Mouse (Mus musculus) kidney, adult 2 months (tissue): ENCODE measurements around the gene Orm3. TPM values are rescaled to one million over a fixed set of nuclear protein-coding genes. Genes with fewer than 3 reads are reported as not detected.
"Not testable (repeated sequence)": the region's sequence is repeated elsewhere in the genome, so short reads cannot be mapped to it uniquely, and the experiment has no call there.

ENCODE experiments used
- DNase-seq: peaks from one replicate; pipeline ENCODE4 v3.0.0; 2021
- H3K27ac ChIP-seq: fragments of 200-500 bp; 2 replicates; pipeline ENCODE4 v1.5.1; 2012; ENCODE audit warnings: low read depth, low read length, control low read depth, inconsistent platforms; ENCODE audit not compliant: insufficient read depth
- H3K27me3 ChIP-seq: fragments of 200-500 bp; replicated peaks from 2 replicates; pipeline ENCODE4 v1.6.1; 2012; ENCODE audit warnings: mild to moderate bottlenecking, moderate library complexity, low read length, inconsistent platforms; ENCODE audit not compliant: control insufficient read depth, insufficient read depth
- H3K36me3 ChIP-seq: fragments of 200-500 bp; 2 replicates; pipeline ENCODE4 v1.6.1; 2012; ENCODE audit warnings: mild to moderate bottlenecking, moderate library complexity, low read length, inconsistent platforms; ENCODE audit not compliant: control insufficient read depth, insufficient read depth
- H3K4me1 ChIP-seq: fragments of 200-500 bp; 2 replicates; pipeline ENCODE4 v1.6.1; 2011; ENCODE audit warnings: low read length; ENCODE audit not compliant: control insufficient read depth, insufficient read depth
- H3K4me3 ChIP-seq: fragments of 200-500 bp; 2 replicates; pipeline ENCODE4 v1.5.1; 2011; ENCODE audit warnings: mild to moderate bottlenecking, low read depth, low read length, control low read depth; ENCODE audit not compliant: insufficient read depth
- CTCF ChIP-seq: fragments of 200-500 bp; conservative IDR thresholded peaks from 2 replicates; pipeline ENCODE4 v1.5.1; 2011; ENCODE audit warnings: low read depth, mild to moderate bottlenecking, control low read depth, low read length, moderate library complexity, mixed read lengths; ENCODE audit not compliant: insufficient read depth, insufficient read length
- POLR2A ChIP-seq: fragments of 200-500 bp; IDR thresholded peaks from one replicate; pipeline ENCODE4 v1.6.1; 2011; ENCODE audit warnings: low read depth, low read length, control low read depth
- WGBS: fragments of 180-500 bp; shearing (Covaris S2); methylation state at CpG from one replicate; pipeline ENCODE4 v1.1.7; 2018; 5-methylcytosine and 5-hydroxymethylcytosine counted together
- polyA plus RNA-seq: library from polyadenylated mRNA; depleted of rRNA; stranded (reverse); fragments of >200 nt; gene quantifications from 2 replicates; pipeline ENCODE4 v1.2.3, GENCODE M21; 2012

Orm3 gene
- polyA plus RNA-seq, 1 experiment = 0.14 TPM

- 50% methylated on average over 9 of the region's 9 CpGs for WGBS
- Histone ChIP-seq H3K27ac (no peak overlapping the region), H3K36me3 (no peaks in the 10 kb centered on the region), H3K4me1 (no peaks in the 10 kb centered on the region), H3K27me3 (no peaks in the 10 kb centered on the region), H3K4me3 (no peak overlapping the region)
- TF ChIP-seq POLR2A (no peak), CTCF (no peak)
- peak; percentile 26 for DNase-seq
Measured at GRCm38 (mm10) chr4:63316076-63316746, 39.8 kb upstream of the Orm3 start.

- H3K36me3 ChIP-seq, H3K4me3 ChIP-seq, H3K27me3 ChIP-seq, H3K4me1 ChIP-seq, H3K27ac ChIP-seq: not testable (repeated sequence)
- TF ChIP-seq CTCF = peak; percentile 62
- DNase-seq = peak; percentile 45
- 33% methylated on average over 3 of the region's 3 CpGs for WGBS
Measured at GRCm38 (mm10) chr4:63319566-63319965, 36.4 kb upstream of the Orm3 start.

- Histone ChIP-seq H3K36me3 (no peaks in the 10 kb centered on the region), H3K27ac (no peak overlapping the region), H3K27me3 (no peaks in the 10 kb centered on the region), H3K4me1 (no peaks in the 10 kb centered on the region), H3K4me3 (no peak overlapping the region)
- TF ChIP-seq CTCF = no peak
- no peak for TF ChIP-seq POLR2A
- DNase-seq = no peak
- WGBS = 82% methylated on average over 8 of the region's 8 CpGs
Measured at GRCm38 (mm10) chr4:63323275-63323815, 32.6 kb upstream of the Orm3 start.

GRCm38 (mm10) chr4:63333403-63333802 lies 22.6 kb upstream of the Orm3 start:
- H3K27ac ChIP-seq = no peak overlapping the region
- WGBS = 96% methylated on average over 4 of the region's 4 CpGs
- DNase-seq = no peak
- H3K27me3 ChIP-seq = no peaks in the 10 kb centered on the region; the same call in 1 of the 2 replicates
- TF ChIP-seq POLR2A (no peak), CTCF (no peak)
- H3K4me1 ChIP-seq = no peaks in the 10 kb centered on the region
- H3K4me3 ChIP-seq = no peak overlapping the region
- no peaks in the 10 kb centered on the region for H3K36me3 ChIP-seq

- no peak overlapping the region for H3K4me3 ChIP-seq
- no peak overlapping the region for H3K27ac ChIP-seq
- no peaks in the 10 kb centered on the region for H3K4me1 ChIP-seq
- no peaks in the 10 kb centered on the region; the same call in 1 of the 2 replicates for H3K27me3 ChIP-seq
- no peak for TF ChIP-seq CTCF
- TF ChIP-seq POLR2A = no peak
- 59% methylated on average over 3 of the region's 3 CpGs for WGBS
- no peaks in the 10 kb centered on the region for H3K36me3 ChIP-seq
- DNase-seq = no peak
Measured at GRCm38 (mm10) chr4:63338414-63339076, 17.4 kb upstream of the Orm3 start.

GRCm38 (mm10) chr4:63342491-63342890 lies 13.5 kb upstream of the Orm3 start:
- no peak overlapping the region for H3K4me3 ChIP-seq
- H3K27ac ChIP-seq = no peak overlapping the region
- no peaks in the 10 kb centered on the region for H3K4me1 ChIP-seq
- WGBS = 59% methylated on average over 4 of the region's 4 CpGs
- no peak for DNase-seq
- no peaks in the 10 kb centered on the region; the same call in 1 of the 2 replicates for H3K27me3 ChIP-seq
- TF ChIP-seq CTCF = no peak
- TF ChIP-seq POLR2A = no peak
- H3K36me3 ChIP-seq = no peaks in the 10 kb centered on the region

- TF ChIP-seq POLR2A (no peak), CTCF (no peak)
- Histone ChIP-seq H3K4me3 (no peak overlapping the region), H3K27me3 (no peaks in the 10 kb centered on the region), H3K36me3 (no peaks in the 10 kb centered on the region), H3K4me1 (no peaks in the 10 kb centered on the region), H3K27ac (no peak overlapping the region)
- no peak for DNase-seq
- 63% methylated on average over 3 of the region's 3 CpGs for WGBS
Measured at GRCm38 (mm10) chr4:63343608-63344007, 12.4 kb upstream of the Orm3 start.
